Mouse (Mus musculus): ENCODE measurements around the gene Rab44. TPM values are rescaled to one million over a fixed set of nuclear protein-coding genes. Genes with fewer than 3 reads are reported as not detected.

The Rab44 gene
- total and polyA plus RNA-seq, 3 experiments, result 13.3 to 72.8 (median 23.0) TPM

DNA sequence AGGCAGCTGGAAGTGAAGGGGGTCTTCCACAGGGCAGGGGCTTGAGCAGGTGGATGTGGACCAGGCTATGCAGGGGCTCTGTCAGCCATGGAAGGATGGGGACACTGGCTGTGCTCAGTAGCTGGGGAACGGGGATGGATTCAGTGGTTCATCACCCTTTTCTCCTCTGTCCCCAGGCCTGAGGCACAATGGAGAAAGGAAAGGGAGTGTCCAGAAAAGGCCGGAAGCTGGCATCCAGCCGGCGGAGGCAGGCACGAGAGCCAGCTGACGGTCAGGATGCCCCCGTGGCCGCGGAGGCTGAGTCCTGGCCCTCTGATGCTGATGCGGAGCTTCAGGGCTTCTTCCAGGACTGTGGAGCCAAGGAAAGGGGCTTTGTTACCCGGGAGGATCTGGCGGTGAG, 6.7 kb downstream of the Rab44 start:
- ATAC-seq (ENCODE audit: extremely low read depth, insufficient number of reproducible peaks, low FRiP score, poor library complexity, severe bottlenecking) (no peak), DNase-seq (ENCODE audit: low spot score) (no peak)
- no peak for TF ChIP-seq POLR2AphosphoS5 (IDR thresholded peaks at IDR 0.05; ENCODE audit: insufficient replicate concordance, low read depth, low read length)
- TF ChIP-seq CTCF (IDR thresholded peaks at IDR 0.05; ENCODE audit: low read depth, low read length), result no peak
- TF ChIP-seq TAL1 (conservative IDR thresholded peaks at IDR 0.05; ENCODE audit: low read depth, low read length), result no peak
- no peak for TF ChIP-seq GATA1 (IDR thresholded peaks at IDR 0.05; ENCODE audit: borderline replicate concordance, low read length)
- TF ChIP-seq GATA2 (IDR thresholded peaks at IDR 0.05; ENCODE audit: borderline replicate concordance, low read depth, low read length), result no peak
- H3K36me3 ChIP-seq (replicated peaks), result peaks cover 25% of the 10 kb centered on the region
- H3K27me3 ChIP-seq (ENCODE audit: insufficient read depth, low read length), result peaks cover 7% of the 10 kb centered on the region; the same call in 1 of the 2 replicates
- no peaks in the 10 kb centered on the region for H3K9me3 ChIP-seq (replicated peaks)
- H3K4me3 ChIP-seq (ENCODE audit: low read depth, low read length), result no peak overlapping the region
- peaks cover 39% of the 10 kb centered on the region for H3K4me1 ChIP-seq (ENCODE audit: insufficient read depth, low read depth, low read length)

DNA sequence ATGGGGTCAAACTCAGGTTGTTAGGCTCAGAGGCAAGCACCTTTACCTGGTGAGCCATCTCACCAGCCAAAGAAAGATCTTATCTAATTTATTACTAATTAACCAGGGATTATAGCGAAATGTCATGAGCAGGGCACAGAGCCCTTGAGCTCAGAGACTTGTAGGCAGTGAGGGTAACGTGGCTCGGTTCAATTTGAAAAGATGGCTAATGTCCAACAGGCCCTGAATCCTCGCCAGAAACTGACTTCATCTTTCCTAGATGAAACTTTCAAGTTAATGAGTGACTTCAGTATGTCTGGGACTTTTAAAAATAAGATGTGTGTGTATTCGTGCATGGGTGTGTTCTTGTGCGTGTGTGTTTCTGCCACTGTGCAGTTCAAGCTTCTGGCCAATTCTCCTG, 8.9 kb downstream of the Rab44 start:
- Histone ChIP-seq H3K4me1 (ENCODE audit: insufficient read depth, low read depth, low read length) (peaks cover 23% of the 10 kb centered on the region), H3K36me3 (replicated peaks) (peaks cover 30% of the 10 kb centered on the region), H3K4me3 (ENCODE audit: low read depth, low read length) (no peak overlapping the region), H3K9me3 (replicated peaks) (no peaks in the 10 kb centered on the region), H3K27me3 (ENCODE audit: insufficient read depth, low read length) (peaks cover 5% of the 10 kb centered on the region; the same call in 1 of the 2 replicates)
- DNase-seq (ENCODE audit: low spot score) (no peak), ATAC-seq (ENCODE audit: extremely low read depth, insufficient number of reproducible peaks, low FRiP score, poor library complexity, severe bottlenecking) (no peak)
- TF ChIP-seq CTCF (IDR thresholded peaks at IDR 0.05; ENCODE audit: low read depth, low read length) (no peak), POLR2AphosphoS5 (IDR thresholded peaks at IDR 0.05; ENCODE audit: insufficient replicate concordance, low read depth, low read length) (no peak), GATA2 (IDR thresholded peaks at IDR 0.05; ENCODE audit: borderline replicate concordance, low read depth, low read length) (no peak)

DNA sequence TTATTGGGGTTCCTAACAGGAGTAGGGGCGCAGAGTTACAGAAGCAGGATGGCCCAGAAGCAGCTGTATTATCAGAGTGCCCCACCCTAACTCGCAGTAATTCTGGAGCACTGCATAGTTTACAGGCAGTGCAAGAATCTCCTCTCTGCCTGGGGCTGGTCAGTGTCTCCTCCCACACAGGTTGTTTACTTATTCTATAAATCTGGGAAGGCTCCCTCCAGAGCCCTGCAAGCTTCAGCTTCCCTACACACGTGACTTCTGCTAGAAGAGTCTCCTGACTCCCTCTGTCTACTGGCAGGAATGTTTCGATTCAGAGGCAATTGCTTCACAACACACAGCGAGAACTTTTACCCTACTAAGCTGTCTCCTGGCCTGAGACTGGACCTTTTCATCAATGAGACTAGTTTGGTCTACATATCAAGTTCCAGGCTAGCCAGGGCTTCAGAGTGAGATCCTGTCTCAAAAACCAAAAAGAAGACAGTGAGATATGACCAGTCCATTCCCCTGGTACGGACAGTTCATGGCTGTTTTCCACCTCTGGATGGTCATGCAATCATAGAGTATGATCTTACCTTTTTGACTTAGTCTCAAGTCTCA, 9.7 kb downstream of the Rab44 start:
- no peak for ATAC-seq (ENCODE audit: extremely low read depth, insufficient number of reproducible peaks, low FRiP score, poor library complexity, severe bottlenecking)
- Histone ChIP-seq H3K4me3 (ENCODE audit: low read depth, low read length) (no peak overlapping the region), H3K36me3 (replicated peaks) (peaks cover 30% of the 10 kb centered on the region), H3K4me1 (ENCODE audit: insufficient read depth, low read depth, low read length) (peaks cover 23% of the 10 kb centered on the region), H3K9me3 (replicated peaks) (no peaks in the 10 kb centered on the region), H3K27me3 (ENCODE audit: insufficient read depth, low read length) (peaks cover 9% of the 10 kb centered on the region; the same call in 1 of the 2 replicates)
- TF ChIP-seq POLR2AphosphoS5 (IDR thresholded peaks at IDR 0.05; ENCODE audit: insufficient replicate concordance, low read depth, low read length) (no peak), TAL1 (conservative IDR thresholded peaks at IDR 0.05; ENCODE audit: low read depth, low read length) (no peak), GATA2 (IDR thresholded peaks at IDR 0.05; ENCODE audit: borderline replicate concordance, low read depth, low read length) (no peak), CTCF (IDR thresholded peaks at IDR 0.05; ENCODE audit: low read depth, low read length) (no peak), GATA1 (IDR thresholded peaks at IDR 0.05; ENCODE audit: borderline replicate concordance, low read length) (no peak)
- DNase-seq (ENCODE audit: low spot score), result no peak

DNA sequence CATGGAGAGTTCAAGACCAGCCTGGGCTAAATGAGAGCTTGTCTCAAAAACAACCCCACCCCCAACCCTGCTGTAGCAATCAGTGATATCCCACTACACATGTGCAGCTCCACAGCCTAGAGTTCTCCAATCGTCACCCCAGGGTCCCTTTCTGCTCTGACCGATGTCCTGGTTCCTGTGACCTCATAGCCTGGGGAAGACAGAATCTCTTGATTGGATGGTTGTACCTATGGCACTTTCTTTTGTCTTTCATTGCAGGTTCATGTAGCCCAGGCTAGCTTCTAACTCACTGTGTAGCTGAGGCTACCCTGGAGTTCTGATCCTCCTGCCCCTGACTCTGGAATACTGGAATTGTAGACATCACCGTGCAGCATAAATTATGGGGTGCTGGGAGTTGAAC, 12.6 kb downstream of the Rab44 start:
- Histone ChIP-seq H3K27me3 (ENCODE audit: insufficient read depth, low read length) (peaks cover 22% of the 10 kb centered on the region), H3K4me1 (ENCODE audit: insufficient read depth, low read depth, low read length) (peaks cover 18% of the 10 kb centered on the region), H3K4me3 (ENCODE audit: low read depth, low read length) (no peak overlapping the region), H3K9me3 (replicated peaks) (no peaks in the 10 kb centered on the region), H3K36me3 (replicated peaks) (peaks cover 23% of the 10 kb centered on the region)
- no peak for TF ChIP-seq GATA1 (IDR thresholded peaks at IDR 0.05; ENCODE audit: borderline replicate concordance, low read length)
- no peak for TF ChIP-seq CTCF (IDR thresholded peaks at IDR 0.05; ENCODE audit: low read depth, low read length)
- no peak for TF ChIP-seq TAL1 (conservative IDR thresholded peaks at IDR 0.05; ENCODE audit: low read depth, low read length)
- no peak for TF ChIP-seq GATA2 (IDR thresholded peaks at IDR 0.05; ENCODE audit: borderline replicate concordance, low read depth, low read length)
- TF ChIP-seq POLR2AphosphoS5 (IDR thresholded peaks at IDR 0.05; ENCODE audit: insufficient replicate concordance, low read depth, low read length), result no peak
- ATAC-seq (ENCODE audit: extremely low read depth, insufficient number of reproducible peaks, low FRiP score, poor library complexity, severe bottlenecking) (no peak), DNase-seq (ENCODE audit: low spot score) (no peak)

DNA sequence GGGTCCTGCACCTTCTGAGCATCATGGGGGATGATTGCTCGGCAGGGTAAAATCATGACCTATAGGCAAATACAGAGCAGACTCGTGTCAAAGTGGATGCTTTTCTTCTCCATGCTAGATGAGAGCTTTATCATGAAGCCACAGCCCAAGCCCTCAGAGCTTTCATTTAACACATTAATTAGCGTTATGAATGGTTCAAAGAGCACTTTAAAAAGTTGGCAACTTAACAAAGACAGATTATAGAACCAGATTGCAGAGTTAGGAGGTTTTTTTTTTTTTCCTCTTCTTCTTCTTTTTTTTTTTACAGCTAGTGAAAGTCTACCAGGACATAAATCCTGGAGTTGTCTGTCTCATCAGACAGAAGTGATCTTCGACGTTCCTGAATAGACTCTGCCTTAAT, 15.4 kb downstream of the Rab44 start:
- Histone ChIP-seq H3K27me3 (ENCODE audit: insufficient read depth, low read length) (peaks cover 36% of the 10 kb centered on the region), H3K4me3 (ENCODE audit: low read depth, low read length) (no peak overlapping the region), H3K9me3 (replicated peaks) (no peaks in the 10 kb centered on the region), H3K36me3 (replicated peaks) (peaks cover 14% of the 10 kb centered on the region), H3K4me1 (ENCODE audit: insufficient read depth, low read depth, low read length) (peaks cover 25% of the 10 kb centered on the region)
- DNase-seq (ENCODE audit: low spot score) (no peak), ATAC-seq (ENCODE audit: extremely low read depth, insufficient number of reproducible peaks, low FRiP score, poor library complexity, severe bottlenecking) (no peak)
- TF ChIP-seq GATA2 (IDR thresholded peaks at IDR 0.05; ENCODE audit: borderline replicate concordance, low read depth, low read length) (no peak), POLR2AphosphoS5 (IDR thresholded peaks at IDR 0.05; ENCODE audit: insufficient replicate concordance, low read depth, low read length) (no peak)

DNA sequence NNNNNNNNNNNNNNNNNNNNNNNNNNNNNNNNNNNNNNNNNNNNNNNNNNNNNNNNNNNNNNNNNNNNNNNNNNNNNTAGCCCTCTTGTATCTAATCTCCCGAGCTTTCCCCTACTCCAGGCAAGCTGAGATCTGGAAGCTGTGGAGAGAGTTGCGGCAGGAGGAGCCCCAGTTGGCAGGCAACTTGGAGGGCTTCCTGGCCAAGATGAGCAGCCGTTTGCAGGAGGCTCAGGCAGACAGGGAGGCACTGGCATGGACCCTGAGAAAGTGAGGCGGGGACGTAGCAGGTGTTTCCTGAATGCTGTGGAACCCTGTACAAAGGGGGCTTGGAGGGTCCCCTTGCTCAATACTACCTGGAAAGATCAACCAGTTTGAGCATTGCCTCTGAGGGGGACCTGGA, 21.1 kb downstream of the Rab44 start:
- no peak for DNase-seq (ENCODE audit: low spot score)
- Histone ChIP-seq H3K4me1 (ENCODE audit: insufficient read depth, low read depth, low read length) (peaks cover 21% of the 10 kb centered on the region), H3K9me3 (replicated peaks) (no peaks in the 10 kb centered on the region), H3K27me3 (ENCODE audit: insufficient read depth, low read length) (peaks cover 58% of the 10 kb centered on the region), H3K36me3 (replicated peaks) (peaks cover 37% of the 10 kb centered on the region), H3K4me3 (ENCODE audit: low read depth, low read length) (no peak overlapping the region)
- TF ChIP-seq TAL1 (conservative IDR thresholded peaks at IDR 0.05; ENCODE audit: low read depth, low read length), result no peak
- TF ChIP-seq GATA2 (IDR thresholded peaks at IDR 0.05; ENCODE audit: borderline replicate concordance, low read depth, low read length), result no peak
- no peak for TF ChIP-seq CTCF (IDR thresholded peaks at IDR 0.05; ENCODE audit: low read depth, low read length)
- no peak for TF ChIP-seq POLR2AphosphoS5 (IDR thresholded peaks at IDR 0.05; ENCODE audit: insufficient replicate concordance, low read depth, low read length)
- TF ChIP-seq GATA1 (IDR thresholded peaks at IDR 0.05; ENCODE audit: borderline replicate concordance, low read length), result no peak
- ATAC-seq (ENCODE audit: extremely low read depth, insufficient number of reproducible peaks, low FRiP score, poor library complexity, severe bottlenecking), result no peak

Data from G1E (cell line).